Mouse (Mus musculus): ENCODE data around the gene Map2k1. TPM values are rescaled to one million over a fixed set of nuclear protein-coding genes. Genes with fewer than 3 reads are reported as not detected.
"Not testable (repeated sequence)": the region's sequence is repeated elsewhere in the genome, so short reads cannot be mapped to it uniquely, and the experiment has no call there.

Map2k1 gene
- polyA plus RNA-seq, 1 experiment from 2014 or later, result 52.0 TPM

DNA sequence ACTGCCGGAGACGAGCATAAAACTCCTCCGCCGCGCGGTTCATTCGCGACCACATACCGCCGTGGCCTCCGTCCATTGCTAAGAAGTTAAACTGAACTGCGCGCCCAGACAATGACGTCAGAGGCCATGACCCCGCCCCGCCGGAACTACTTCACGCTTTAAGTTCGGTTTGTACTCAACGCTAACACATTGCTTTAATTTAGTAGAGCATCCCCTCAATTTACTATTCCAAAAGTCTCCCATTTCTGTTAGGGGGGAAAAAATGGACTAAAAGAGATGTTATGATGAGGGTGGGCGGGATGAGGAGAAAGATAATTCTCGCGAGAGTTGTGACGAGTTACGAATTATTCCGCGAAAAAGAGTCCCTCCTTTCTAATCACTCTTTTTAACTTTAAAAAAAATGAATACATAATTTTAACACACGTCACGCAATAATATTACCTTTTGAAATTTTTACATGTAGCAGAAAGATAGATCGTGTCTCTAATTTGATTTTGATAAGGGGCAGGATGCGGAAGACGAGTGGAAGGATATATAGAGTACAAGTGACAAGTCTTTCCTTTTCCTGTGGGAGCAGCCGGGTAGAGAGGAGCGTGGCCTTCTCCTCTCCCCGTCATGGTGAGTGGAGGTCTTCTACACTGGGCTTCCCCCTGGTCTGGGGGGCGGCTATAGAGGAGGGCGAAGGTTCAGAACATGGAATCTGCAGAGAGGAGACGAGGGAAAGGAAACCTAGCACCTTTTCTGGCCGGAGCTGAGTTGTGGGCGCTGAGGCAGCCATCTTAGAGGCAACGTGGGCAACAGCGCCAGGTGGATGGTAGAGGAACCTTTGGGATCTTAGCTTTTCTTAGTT lies 80.4 kb downstream of the Map2k1 start, which contains the start of the genes Zwilch and Rpl4:
TSS of gene Zwilch (minus strand) at position 289 of the 850 bp plus-strand sequence.
TSS of gene Rpl4 (plus strand) at position 560 of the 850 bp plus-strand sequence.
- ATAC-seq (ENCODE audit: low FRiP score), result peak; percentile 92
- H3K9ac ChIP-seq, result peak within 1 kb of the TSS; percentile 88
- H3K4me1 ChIP-seq (replicated peaks), result peaks cover 25% of the 10 kb centered on the region
- H3K9me3 ChIP-seq, result no peaks in the 10 kb centered on the region
- H3K27me3 ChIP-seq, result no peaks in the 10 kb centered on the region
- peak within 1 kb of the TSS; percentile 93 for H3K4me3 ChIP-seq
- peak within 1 kb of the TSS; percentile 83 for H3K4me2 ChIP-seq
- under 1% methylated on average over 42 of the region's 42 CpGs for WGBS
- peaks cover 33% of the 10 kb centered on the region for H3K36me3 ChIP-seq
- H3K27ac ChIP-seq, result peak within 1 kb of the TSS; percentile 85

DNA sequence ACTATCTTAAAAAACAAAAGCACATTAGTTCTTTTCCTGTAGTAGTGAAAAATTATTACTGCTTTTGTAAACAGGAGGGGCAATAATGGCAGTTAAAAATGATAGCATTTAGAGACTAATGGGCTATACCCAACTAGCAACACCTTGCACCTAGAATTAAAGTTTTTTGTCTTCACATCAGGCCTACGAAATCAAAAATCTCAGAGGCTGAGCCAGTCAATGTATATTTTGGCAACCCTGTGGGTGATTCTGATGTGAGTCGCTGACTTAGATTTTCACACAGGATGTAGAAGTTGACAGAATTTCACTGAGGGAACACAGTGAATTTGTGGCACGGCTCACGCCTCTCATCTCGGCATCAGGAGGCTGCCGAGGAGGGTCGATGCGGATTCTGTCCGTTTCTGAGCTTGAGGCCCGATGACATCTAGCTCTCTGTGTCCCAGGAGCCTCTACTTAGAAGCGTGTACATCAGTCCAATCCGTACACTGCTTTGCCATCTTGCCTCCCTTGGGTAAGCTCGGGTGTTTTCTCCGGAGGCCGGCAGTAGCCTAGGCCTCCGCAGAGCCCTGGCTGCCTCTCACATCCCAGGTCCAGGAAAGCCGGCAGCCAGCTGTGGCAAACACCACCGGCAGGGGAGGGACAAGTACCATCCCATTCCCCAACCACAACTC lies 81.2 kb downstream of the Map2k1 start:
- Histone ChIP-seq H3K4me2 (peak overlapping the region; percentile 83), H3K9me3 (no peaks in the 10 kb centered on the region), H3K27me3 (no peaks in the 10 kb centered on the region), H3K4me1 (replicated peaks) (peaks cover 25% of the 10 kb centered on the region), H3K9ac (peak overlapping the region; percentile 78), H3K36me3 (peaks cover 26% of the 10 kb centered on the region), H3K27ac (peak overlapping the region; percentile 85), H3K4me3 (peak overlapping the region; percentile 93)
- ATAC-seq (ENCODE audit: low FRiP score), result peak; percentile 66
- 3% methylated on average over 18 of the region's 18 CpGs for WGBS

DNA sequence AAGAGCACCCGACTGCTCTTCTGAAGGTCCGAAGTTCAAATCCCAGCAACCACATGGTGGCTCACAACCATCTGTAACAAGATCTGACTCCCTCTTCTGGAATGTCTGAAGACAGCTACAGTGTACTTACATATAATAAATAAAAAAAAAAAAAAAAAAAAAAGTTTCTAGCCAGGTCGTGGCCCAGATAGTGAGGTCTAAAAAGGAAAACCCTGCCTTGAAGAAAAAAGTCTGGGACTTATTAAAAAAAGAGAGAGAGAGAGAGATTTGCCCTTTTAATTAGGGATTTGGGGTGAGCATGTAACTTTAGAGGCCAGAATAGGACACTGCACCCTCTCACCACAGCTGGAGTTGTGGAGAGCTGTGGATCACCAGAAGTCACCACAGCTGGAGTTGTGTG lies 83.5 kb downstream of the Map2k1 start:
- H3K36me3 ChIP-seq; ATAC-seq (ENCODE audit: low FRiP score); H3K9ac ChIP-seq; H3K4me2 ChIP-seq; H3K27me3 ChIP-seq; H3K27ac ChIP-seq; H3K9me3 ChIP-seq; H3K4me3 ChIP-seq: not testable (repeated sequence)
- peaks cover 18% of the 10 kb centered on the region for H3K4me1 ChIP-seq (replicated peaks)
- WGBS, result 96% methylated on average over 3 of the region's 3 CpGs

DNA sequence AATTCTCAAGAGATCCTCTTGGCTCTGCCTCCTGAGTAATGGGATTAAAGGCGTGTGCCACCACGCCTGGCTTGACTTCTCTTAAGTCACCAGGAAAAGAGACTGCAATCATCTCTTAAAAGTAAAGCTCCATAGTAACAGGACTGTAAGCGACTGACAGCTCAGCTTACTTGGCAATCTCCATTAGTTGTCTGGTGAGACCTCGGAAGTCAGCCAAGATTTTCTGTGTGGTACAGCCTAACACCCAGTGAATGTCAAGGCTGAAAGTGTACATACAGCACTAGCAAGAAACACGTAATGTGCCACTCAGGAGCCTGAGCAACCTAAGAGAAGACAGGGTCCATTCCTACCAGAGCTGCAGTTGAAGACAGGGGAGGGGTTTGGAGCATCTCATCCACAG lies 93.0 kb downstream of the Map2k1 start:
- no peak for ATAC-seq (ENCODE audit: low FRiP score)
- 98% methylated on average over 5 of the region's 5 CpGs for WGBS
- Histone ChIP-seq H3K9ac (no peak overlapping the region), H3K27ac (no peak overlapping the region), H3K27me3 (no peaks in the 10 kb centered on the region), H3K36me3 (peaks cover 9% of the 10 kb centered on the region), H3K4me2 (no peak overlapping the region), H3K4me1 (replicated peaks) (no peaks in the 10 kb centered on the region), H3K4me3 (no peak overlapping the region), H3K9me3 (no peaks in the 10 kb centered on the region)

DNA sequence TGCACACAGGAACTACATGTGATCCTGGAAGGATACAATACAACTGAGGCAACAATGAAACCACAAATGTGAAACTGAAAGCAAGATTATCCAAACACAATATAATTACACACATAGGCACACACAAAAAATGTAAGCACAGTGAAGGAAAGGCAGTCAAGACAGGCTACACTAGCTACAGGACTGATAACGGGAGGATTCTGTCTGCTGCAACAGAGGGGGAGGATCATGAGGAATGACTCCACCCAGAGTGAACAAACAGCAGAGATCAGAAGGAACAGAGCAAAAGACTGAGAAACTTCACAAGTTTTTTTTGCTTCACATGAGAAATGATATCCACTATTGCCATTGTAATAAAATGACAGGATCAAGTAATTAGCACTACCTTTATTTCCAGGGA lies 96.8 kb downstream of the Map2k1 start:
- Histone ChIP-seq H3K9me3 (no peaks in the 10 kb centered on the region), H3K27ac (no peak overlapping the region), H3K27me3 (no peaks in the 10 kb centered on the region), H3K36me3 (peaks cover 12% of the 10 kb centered on the region), H3K4me3 (no peak overlapping the region), H3K4me1 (replicated peaks) (no peaks in the 10 kb centered on the region), H3K4me2 (no peak overlapping the region), H3K9ac (no peak overlapping the region)
- ATAC-seq (ENCODE audit: low FRiP score), result no peak
- WGBS, result 87% methylated on average over 1 of the region's 1 CpGs

DNA sequence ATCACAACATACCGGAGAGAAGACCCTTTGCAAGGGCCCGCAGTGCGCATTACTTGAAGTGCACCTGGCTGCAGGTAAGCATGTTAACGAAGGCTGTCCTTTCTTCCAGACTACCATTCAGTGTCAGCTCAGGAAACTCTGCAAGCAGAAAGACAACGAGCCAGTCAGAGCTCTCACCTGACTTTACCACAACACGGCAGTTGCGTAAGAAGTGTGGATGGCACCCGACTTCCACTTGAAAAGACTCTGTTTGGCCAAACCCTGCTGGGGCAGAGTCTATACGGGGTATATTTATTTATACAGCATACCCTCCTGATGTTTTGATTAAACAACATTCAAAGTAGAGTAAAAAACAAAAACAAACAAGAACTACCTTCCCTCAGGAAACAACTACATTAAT lies 113.6 kb downstream of the Map2k1 start:
- Histone ChIP-seq H3K27me3 (no peaks in the 10 kb centered on the region), H3K4me1 (replicated peaks) (no peaks in the 10 kb centered on the region), H3K4me3 (no peak overlapping the region), H3K27ac (no peak overlapping the region), H3K9ac (no peak overlapping the region), H3K36me3 (no peaks in the 10 kb centered on the region), H3K9me3 (no peaks in the 10 kb centered on the region), H3K4me2 (no peak overlapping the region)
- 91% methylated on average over 9 of the region's 9 CpGs for WGBS
- no peak for ATAC-seq (ENCODE audit: low FRiP score)

DNA sequence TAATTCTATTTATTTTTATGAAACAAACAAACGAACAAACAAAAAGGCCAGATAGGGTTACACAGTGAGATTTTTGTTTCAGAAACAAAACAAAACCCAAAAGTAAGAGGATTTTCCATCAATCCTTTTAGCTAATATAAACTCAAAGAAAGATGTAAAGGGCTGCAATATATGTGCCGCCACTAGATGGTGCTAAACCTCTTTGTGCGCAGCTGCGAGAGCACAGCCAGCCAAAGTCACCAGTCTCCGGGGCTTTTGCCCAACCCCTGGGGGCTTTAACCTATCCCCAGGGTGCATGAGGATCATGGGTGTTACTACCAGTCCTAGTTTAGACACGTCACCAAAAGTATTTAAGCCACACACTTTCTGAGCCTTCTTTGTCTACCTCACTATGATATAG lies 114.5 kb downstream of the Map2k1 start:
- not testable (repeated sequence) for H3K9me3 ChIP-seq; H3K9ac ChIP-seq; H3K4me2 ChIP-seq; H3K4me3 ChIP-seq; H3K36me3 ChIP-seq; H3K27ac ChIP-seq; H3K27me3 ChIP-seq; ATAC-seq (ENCODE audit: low FRiP score); H3K4me1 ChIP-seq (replicated peaks)
- WGBS, result 10% methylated on average over 6 of the region's 6 CpGs

Small RNAs within 50 kb of the gene (microRNA-seq; reads per million reads assigned to microRNA genes)
- not detected for gene Gm24106

Other genes starting within 250 kb of the Map2k1 start
- 2.3 and 2.8 TPM in 2 replicates for gene Smad6, start 231.6 kb downstream of the Map2k1 start, polyA plus RNA-seq (2015; fragmentation: Nextera tagmentation; extraction: Ambion mirVana)
- gene Lctl, start 136.5 kb downstream of the Map2k1 start, polyA plus RNA-seq (2015; fragmentation: Nextera tagmentation; extraction: Ambion mirVana), result 0.12 TPM in 1 of 2 replicates, not detected in the other
- 6.5 and 7.3 TPM in 2 replicates for gene Zwilch, start 80.5 kb downstream of the Map2k1 start, polyA plus RNA-seq (2015; fragmentation: Nextera tagmentation; extraction: Ambion mirVana)
- 659 and 664 TPM in 2 replicates for gene Rpl4, start 80.3 kb downstream of the Map2k1 start, polyA plus RNA-seq (2015; fragmentation: Nextera tagmentation; extraction: Ambion mirVana)
- gene Snapc5, start 74.4 kb downstream of the Map2k1 start, polyA plus RNA-seq (2015; fragmentation: Nextera tagmentation; extraction: Ambion mirVana), result 40.5 and 40.8 TPM in 2 replicates
- gene Uchl4, start 18.4 kb downstream of the Map2k1 start, polyA plus RNA-seq (2015; fragmentation: Nextera tagmentation; extraction: Ambion mirVana), result 2.9 and 3.1 TPM in 2 replicates
- 88.3 and 90.3 TPM in 2 replicates for gene Tipin, start 27.9 kb upstream of the Map2k1 start, polyA plus RNA-seq (2015; fragmentation: Nextera tagmentation; extraction: Ambion mirVana)
- gene Dis3l, start 87.7 kb upstream of the Map2k1 start, polyA plus RNA-seq (2015; fragmentation: Nextera tagmentation; extraction: Ambion mirVana), result 20.1 and 21.4 TPM in 2 replicates
- 14.7 and 15.7 TPM in 2 replicates for gene Megf11, start 132.0 kb upstream of the Map2k1 start, polyA plus RNA-seq (2015; fragmentation: Nextera tagmentation; extraction: Ambion mirVana)